Mouse (Mus musculus) hindbrain, embryonic 13.5 days (tissue): ENCODE measurements around the gene Cnot3. TPM values are rescaled to one million over a fixed set of nuclear protein-coding genes. Genes with fewer than 3 reads are reported as not detected.
A peak's percentile ranks its signal among the peaks of the same experiment; 100 is the strongest.
"Not testable (repeated sequence)": the region's sequence is repeated elsewhere in the genome, so short reads cannot be mapped to it uniquely, and the experiment has no call there.

Source experiments
- ATAC-seq: fragments of 200-750 bp; cut with Nextera tagmentation; 2 replicates; pipeline ENCODE4 v1.8.0; 2017; ENCODE audit warnings: moderate TSS enrichment; ENCODE audit not compliant: low FRiP score
- H3K27ac ChIP-seq: fragments of 300-500 bp; sonication (generic); 2 replicates; pipeline ENCODE4 v1.5.1; 2015; ENCODE audit warnings: inconsistent platforms, mild to moderate bottlenecking, moderate library complexity
- H3K27me3 ChIP-seq: fragments of 300-500 bp; sonication (generic); 2 replicates; pipeline ENCODE4 v1.6.1; 2015; ENCODE audit warnings: mild to moderate bottlenecking, inconsistent platforms
- H3K36me3 ChIP-seq: fragments of 300-500 bp; sonication (generic); 2 replicates; pipeline ENCODE4 v1.6.1; 2015; ENCODE audit warnings: mild to moderate bottlenecking, inconsistent platforms
- H3K4me1 ChIP-seq: fragments of 300-500 bp; sonication (generic); replicated peaks from 2 replicates; pipeline ENCODE4 v1.6.1; 2015; ENCODE audit warnings: inconsistent platforms
- H3K4me2 ChIP-seq: fragments of 300-500 bp; sonication (generic); 2 replicates; pipeline ENCODE4 v1.6.1; 2015; ENCODE audit warnings: inconsistent platforms, mild to moderate bottlenecking, moderate library complexity
- H3K4me3 ChIP-seq: fragments of 300-500 bp; sonication (generic); 2 replicates; pipeline ENCODE4 v1.5.1; 2015; ENCODE audit warnings: mild to moderate bottlenecking, inconsistent platforms
- H3K9ac ChIP-seq: fragments of 300-500 bp; sonication (generic); 2 replicates; pipeline ENCODE4 v1.6.1; 2015; ENCODE audit warnings: mild to moderate bottlenecking, inconsistent platforms
- H3K9me3 ChIP-seq: fragments of 300-500 bp; sonication (generic); 2 replicates; pipeline ENCODE4 v1.6.1; 2016; ENCODE audit warnings: inconsistent platforms
- WGBS: fragments of 180-500 bp; shearing (Covaris S2); methylation state at CpG from one replicate; pipeline ENCODE4 v1.1.7; 2015; 5-methylcytosine and 5-hydroxymethylcytosine counted together
- microRNA-seq: library from miRNA; unstranded; fragments of <30 nt; microRNA quantifications from one replicate; pipeline ENCODE4, GENCODE M21; 2016
- polyA plus RNA-seq: library from polyadenylated mRNA; unstranded; fragments of >200 nt; fragmentation: Nextera tagmentation; extraction: Ambion mirVana; gene quantifications from 2 replicates; pipeline ENCODE4 v1.2.1, GENCODE M21; 2015

The Cnot3 gene
- polyA plus RNA-seq, 1 experiment from 2014 or later = 47.1 TPM

GRCm38 (mm10) chr7:3705911-3706310, 60.8 kb downstream of the Cnot3 start:
- Histone ChIP-seq H3K4me1 (peaks cover 22% of the 10 kb centered on the region), H3K27ac (no peak overlapping the region), H3K4me2 (peak overlapping the region; percentile 84), H3K9ac (peak overlapping the region; percentile 82), H3K4me3 (peak overlapping the region; percentile 67), H3K27me3 (no peaks in the 10 kb centered on the region), H3K36me3 (peaks cover 27% of the 10 kb centered on the region), H3K9me3 (no peaks in the 10 kb centered on the region)
- ATAC-seq = no peak
- WGBS = 44% methylated on average over 6 of the region's 6 CpGs

DNA sequence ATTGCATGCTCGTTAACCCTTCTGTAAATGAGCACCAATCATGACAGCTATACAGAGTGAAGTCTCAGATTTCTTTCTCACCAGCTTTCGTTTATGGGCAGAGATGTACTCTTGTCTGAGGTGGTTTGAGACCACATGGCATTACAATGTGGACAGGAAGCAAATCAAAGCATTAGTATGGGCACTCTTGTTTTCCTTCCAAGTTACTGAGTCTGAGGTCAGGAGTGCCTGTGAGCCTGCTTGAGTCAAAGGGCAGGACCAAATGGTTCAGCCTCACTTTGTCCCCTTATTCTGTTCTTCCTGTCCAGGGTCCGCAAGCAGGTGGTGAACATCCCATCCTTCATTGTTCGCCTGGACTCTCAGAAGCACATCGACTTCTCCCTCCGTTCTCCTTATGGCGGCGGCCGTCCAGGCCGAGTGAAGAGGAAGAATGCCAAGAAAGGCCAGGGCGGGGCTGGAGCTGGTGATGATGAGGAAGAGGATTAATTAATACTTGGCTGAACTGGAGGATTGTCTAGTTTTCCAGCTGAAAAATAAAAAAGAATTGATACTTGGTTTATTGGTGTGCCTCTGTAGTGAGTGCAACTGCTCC, 61.4 kb downstream of the Cnot3 start:
- no peaks in the 10 kb centered on the region for H3K27me3 ChIP-seq
- 57% methylated on average over 11 of the region's 11 CpGs for WGBS
- peak overlapping the region; percentile 67 for H3K4me3 ChIP-seq
- no peak for ATAC-seq
- peaks cover 22% of the 10 kb centered on the region for H3K4me1 ChIP-seq
- H3K36me3 ChIP-seq = peaks cover 22% of the 10 kb centered on the region
- H3K9me3 ChIP-seq = no peaks in the 10 kb centered on the region
- no peak overlapping the region for H3K27ac ChIP-seq
- peak overlapping the region; percentile 82 for H3K9ac ChIP-seq
- peak overlapping the region; percentile 84 for H3K4me2 ChIP-seq

- 71% methylated on average over 4 of the region's 4 CpGs for WGBS
- H3K4me3 ChIP-seq = peak overlapping the region; percentile 67; the same call in 1 of the 2 replicates
- no peak for ATAC-seq
- H3K9ac ChIP-seq = peak overlapping the region; percentile 82; the same call in 1 of the 2 replicates
- H3K27me3 ChIP-seq = no peaks in the 10 kb centered on the region
- peaks cover 22% of the 10 kb centered on the region for H3K4me1 ChIP-seq
- H3K4me2 ChIP-seq = peak overlapping the region; percentile 84; the same call in 1 of the 2 replicates
- H3K9me3 ChIP-seq = no peaks in the 10 kb centered on the region
- H3K36me3 ChIP-seq = peaks cover 21% of the 10 kb centered on the region
- H3K27ac ChIP-seq = no peak overlapping the region
Observed at GRCm38 (mm10) chr7:3707027-3707426, 62.0 kb downstream of the Cnot3 start.

GRCm38 (mm10) chr7:3707568-3708413, 62.7 kb downstream of the Cnot3 start:
- Histone ChIP-seq H3K27ac (no peak overlapping the region), H3K9me3 (no peaks in the 10 kb centered on the region), H3K36me3 (peaks cover 21% of the 10 kb centered on the region), H3K4me3 (no peak overlapping the region), H3K27me3 (no peaks in the 10 kb centered on the region), H3K9ac (no peak overlapping the region), H3K4me1 (peaks cover 22% of the 10 kb centered on the region), H3K4me2 (no peak overlapping the region)
- ATAC-seq = no peak
- WGBS = 25% methylated on average over 7 of the region's 7 CpGs

DNA sequence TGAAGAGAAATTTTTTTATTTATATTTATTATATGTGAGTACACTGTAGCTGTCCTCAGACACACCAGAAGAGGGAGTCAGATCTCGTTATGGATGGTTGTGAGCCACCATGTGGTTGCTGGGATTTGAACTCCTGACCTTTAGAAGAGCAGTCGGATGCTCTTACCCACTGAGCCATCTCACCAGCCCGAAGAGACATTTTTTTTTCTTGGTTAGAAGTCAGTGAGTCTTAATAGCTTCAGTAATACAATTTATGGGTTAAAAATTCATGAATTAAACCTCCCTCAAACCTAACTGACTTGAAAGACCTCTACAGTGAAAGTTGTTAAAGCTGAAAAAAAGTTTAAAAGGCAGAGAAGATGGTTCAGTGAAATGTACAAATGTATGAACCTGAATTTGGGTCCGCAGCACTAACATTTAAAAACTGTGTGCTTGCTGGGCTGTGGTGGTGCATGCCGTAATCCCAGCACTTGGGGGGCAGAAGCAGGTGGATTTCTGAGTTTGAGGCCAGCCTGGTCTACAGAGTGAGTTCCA, 63.4 kb downstream of the Cnot3 start:
- H3K27ac ChIP-seq, H3K9me3 ChIP-seq, H3K9ac ChIP-seq, ATAC-seq, H3K27me3 ChIP-seq, H3K4me3 ChIP-seq, H3K4me2 ChIP-seq: not testable (repeated sequence)
- WGBS = 35% methylated on average over 5 of the region's 5 CpGs
- Histone ChIP-seq H3K4me1 (peaks cover 22% of the 10 kb centered on the region), H3K36me3 (peaks cover 21% of the 10 kb centered on the region)

DNA sequence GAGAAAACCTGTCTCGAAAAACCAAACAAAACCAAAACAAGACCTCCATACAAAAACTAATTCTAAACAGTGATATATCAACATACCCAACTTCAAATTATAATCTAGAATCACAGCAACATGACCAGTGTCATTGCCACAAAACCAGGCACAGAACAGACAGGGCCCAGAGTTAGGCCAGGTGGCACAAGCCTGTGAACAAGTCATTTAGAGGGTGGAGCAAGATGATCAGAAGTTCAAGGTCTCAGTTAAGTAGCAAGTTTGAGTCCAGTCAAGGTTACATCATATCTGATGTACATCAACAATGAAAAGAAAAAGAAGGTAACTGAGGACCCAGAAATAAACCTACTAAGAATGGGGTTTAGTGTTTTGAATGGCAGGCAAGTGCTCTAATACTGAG, 63.9 kb downstream of the Cnot3 start:
- Histone ChIP-seq H3K4me1 (peaks cover 22% of the 10 kb centered on the region), H3K4me3 (no peak overlapping the region), H3K4me2 (no peak overlapping the region), H3K9me3 (no peaks in the 10 kb centered on the region), H3K27ac (no peak overlapping the region), H3K9ac (no peak overlapping the region), H3K36me3 (peaks cover 21% of the 10 kb centered on the region), H3K27me3 (no peaks in the 10 kb centered on the region)
- WGBS = 79% methylated on average over 1 of the region's 1 CpGs
- ATAC-seq = no peak

Small RNAs within 50 kb of the gene (microRNA-seq; reads per million reads assigned to microRNA genes)
- 2.6 reads per million, percentile 3 among the genes with 10 or more reads in this experiment for gene Mir3572

Other genes with a start within 250 kb of the Cnot3 start
- 0.13 and 0.16 TPM in 2 replicates for gene Cacng6, start 221.1 kb upstream of the Cnot3 start, polyA plus RNA-seq
- gene Tarm1, start 142.6 kb upstream of the Cnot3 start, polyA plus RNA-seq = not detected in 2 replicates
- 0.35 and 0.39 TPM in 2 replicates for gene Oscar, start 29.1 kb upstream of the Cnot3 start, polyA plus RNA-seq
- 481 and 487 TPM in 2 replicates for gene Ndufa3, start 27.9 kb upstream of the Cnot3 start, polyA plus RNA-seq
- gene Tfpt, start 15.3 kb upstream of the Cnot3 start, polyA plus RNA-seq = 32.9 and 37.4 TPM in 2 replicates
- gene Prpf31, start 15.3 kb upstream of the Cnot3 start, polyA plus RNA-seq = 99.1 and 105 TPM in 2 replicates
- 15.8 and 16.3 TPM in 2 replicates for gene Leng1, start 20.6 kb downstream of the Cnot3 start, polyA plus RNA-seq
- 4.7 and 5.8 TPM in 2 replicates for gene Tmc4, start 32.3 kb downstream of the Cnot3 start, polyA plus RNA-seq
- 233 and 242 TPM in 2 replicates for gene Tsen34, start 47.6 kb downstream of the Cnot3 start, polyA plus RNA-seq
- 64.3 and 69.0 TPM in 2 replicates for gene Mboat7, start 48.3 kb downstream of the Cnot3 start, polyA plus RNA-seq
- gene Rps9, start 58.7 kb downstream of the Cnot3 start, polyA plus RNA-seq = 948 and 980 TPM in 2 replicates
- 0.25 and 0.32 TPM in 2 replicates for gene Pirb, start 75.1 kb downstream of the Cnot3 start, polyA plus RNA-seq
- gene Gm15448, start 180.4 kb downstream of the Cnot3 start, polyA plus RNA-seq = not detected in 2 replicates
- 0.06 TPM in 1 of 2 replicates, not detected in the other for gene Pira2, start 199.8 kb downstream of the Cnot3 start, polyA plus RNA-seq